Mouse (Mus musculus) heart, adult 2 months (tissue): ENCODE results near the gene Brca2. TPM values are rescaled to one million over a fixed set of nuclear protein-coding genes. Genes with fewer than 3 reads are reported as not detected.

Experiments
- DNase-seq, 2 experiments: peaks; one replicate each; pipeline ENCODE4 v3.0.0; 2021
- H3K27ac ChIP-seq: fragments of 200-600 bp; 2 replicates; pipeline ENCODE4 v1.8.1; 2022
- H3K27me3 ChIP-seq: fragments of 200-500 bp; 2 replicates; pipeline ENCODE4 v1.6.1; 2012; ENCODE audit warnings: mild to moderate bottlenecking, low read length, inconsistent platforms, mixed read lengths; ENCODE audit not compliant: control insufficient read depth, insufficient read depth
- H3K36me3 ChIP-seq: fragments of 200-500 bp; 2 replicates; pipeline ENCODE4 v1.6.1; 2012; ENCODE audit warnings: low read length, inconsistent platforms; ENCODE audit not compliant: control insufficient read depth, insufficient read depth
- H3K4me1 ChIP-seq: fragments of 200-500 bp; 2 replicates; pipeline ENCODE4 v1.6.1; 2011; ENCODE audit warnings: low read length; ENCODE audit not compliant: control insufficient read depth, insufficient read depth
- H3K4me3 ChIP-seq: fragments of 200-600 bp; 2 replicates; pipeline ENCODE4 v1.8.1; 2022
- H3K79me2 ChIP-seq: fragments of 200-500 bp; replicated peaks from 2 replicates; pipeline ENCODE4 v1.6.1; 2012; ENCODE audit warnings: mild to moderate bottlenecking, inconsistent platforms, low read length, moderate library complexity, mixed read lengths; ENCODE audit not compliant: control insufficient read depth, insufficient read depth
- H3K9ac ChIP-seq: fragments of 200-500 bp; 2 replicates; pipeline ENCODE4 v1.6.1; 2012; ENCODE audit warnings: low read depth, mild to moderate bottlenecking, control low read depth, inconsistent platforms, low read length, mixed read lengths
- CTCF ChIP-seq: fragments of 200-600 bp; IDR thresholded peaks from 2 replicates; pipeline ENCODE4 v1.8.1; 2022; ENCODE audit warnings: antibody characterized with exemption, mild to moderate bottlenecking, moderate library complexity
- EP300 ChIP-seq: fragments of 200-500 bp; IDR thresholded peaks from 2 replicates; pipeline ENCODE4 v1.6.1; 2011; ENCODE audit warnings: low read depth, low read length, control low read depth; ENCODE audit not compliant: insufficient read depth
- POLR2A ChIP-seq: fragments of 200-500 bp; IDR thresholded peaks from 2 replicates; pipeline ENCODE4 v1.6.1; 2011; ENCODE audit warnings: mild to moderate bottlenecking, low read depth, low read length, control low read depth; ENCODE audit not compliant: insufficient read depth
- WGBS: fragments of 180-500 bp; shearing (Covaris S2); methylation state at CpG from one replicate; pipeline ENCODE4 v1.1.7; 2018; 5-methylcytosine and 5-hydroxymethylcytosine counted together
- intact Hi-C: fragments of 180-260 bp; cut with DNase I; formaldehyde crosslinking; loops from one replicate; pipeline ENCODE4 v1.15.1; 2025
- polyA plus RNA-seq: library from polyadenylated mRNA; depleted of rRNA; stranded (reverse); fragments of >200 nt; gene quantifications from 2 replicates; pipeline ENCODE4 v1.2.3, GENCODE M21; 2012
- total RNA-seq, 2 experiments: library from RNA; stranded (reverse); gene quantifications; 2 replicates each; pipeline ENCODE4 v1.2.3; 2021

Brca2 gene
- total and polyA plus RNA-seq, 3 experiments, result 1.1 to 2.0 (median 1.6) TPM

GRCm38 (mm10) chr5:150606131-150606530 is 83.7 kb downstream of the Brca2 start:
- no peak for TF ChIP-seq CTCF
- no peak for TF ChIP-seq EP300
- no peak for TF ChIP-seq POLR2A
- Histone ChIP-seq H3K79me2 (no peaks in the 10 kb centered on the region), H3K9ac (no peak overlapping the region), H3K36me3 (no peaks in the 10 kb centered on the region), H3K27me3 (no peaks in the 10 kb centered on the region), H3K4me1 (no peaks in the 10 kb centered on the region), H3K4me3 (no peak overlapping the region), H3K27ac (no peak overlapping the region)
- WGBS, result over 99% methylated on average over 6 of the region's 6 CpGs
- intact Hi-C loops, result no loop called here
- no peak for DNase-seq

GRCm38 (mm10) chr5:150607631-150608030 is 85.2 kb downstream of the Brca2 start:
- no peak overlapping the region for H3K9ac ChIP-seq
- H3K79me2 ChIP-seq, result no peaks in the 10 kb centered on the region
- no peak overlapping the region for H3K27ac ChIP-seq
- no peaks in the 10 kb centered on the region for H3K27me3 ChIP-seq
- DNase-seq, result no peak
- no peaks in the 10 kb centered on the region for H3K36me3 ChIP-seq
- WGBS, result 94% methylated on average over 8 of the region's 8 CpGs
- no peak overlapping the region for H3K4me3 ChIP-seq
- TF ChIP-seq POLR2A (no peak), CTCF (no peak), EP300 (no peak)
- peaks cover 3% of the 10 kb centered on the region for H3K4me1 ChIP-seq
- intact Hi-C loops, result no loop called here

- H3K36me3 ChIP-seq, result no peaks in the 10 kb centered on the region
- no peak overlapping the region for H3K4me3 ChIP-seq
- intact Hi-C loops, result no loop called here
- TF ChIP-seq POLR2A (no peak), CTCF (no peak), EP300 (no peak)
- no peak overlapping the region for H3K27ac ChIP-seq
- H3K27me3 ChIP-seq, result no peaks in the 10 kb centered on the region
- H3K9ac ChIP-seq, result no peak overlapping the region
- H3K4me1 ChIP-seq, result peaks cover 3% of the 10 kb centered on the region
- no peaks in the 10 kb centered on the region for H3K79me2 ChIP-seq
- no peak for DNase-seq
- 39% methylated on average over 1 of the region's 1 CpGs for WGBS
These were observed 88.7 kb downstream of the Brca2 start for GRCm38 (mm10) chr5:150611136-150611535.

GRCm38 (mm10) chr5:150611697-150612096 is 89.3 kb downstream of the Brca2 start:
- H3K27me3 ChIP-seq, result no peaks in the 10 kb centered on the region
- peaks cover 3% of the 10 kb centered on the region for H3K4me1 ChIP-seq
- WGBS, result 42% methylated on average over 12 of the region's 12 CpGs
- no peak overlapping the region for H3K9ac ChIP-seq
- no peak overlapping the region for H3K27ac ChIP-seq
- H3K36me3 ChIP-seq, result no peaks in the 10 kb centered on the region
- H3K79me2 ChIP-seq, result no peaks in the 10 kb centered on the region
- TF ChIP-seq POLR2A (no peak), EP300 (no peak), CTCF (no peak)
- intact Hi-C loops, result no loop called here
- no peak for DNase-seq
- no peak overlapping the region for H3K4me3 ChIP-seq

- Histone ChIP-seq H3K27me3 (no peaks in the 10 kb centered on the region), H3K27ac (no peak overlapping the region), H3K79me2 (no peaks in the 10 kb centered on the region), H3K36me3 (no peaks in the 10 kb centered on the region), H3K4me3 (no peak overlapping the region), H3K9ac (no peak overlapping the region), H3K4me1 (peaks cover 3% of the 10 kb centered on the region)
- WGBS, result 48% methylated on average over 2 of the region's 2 CpGs
- TF ChIP-seq CTCF (no peak), POLR2A (no peak), EP300 (no peak)
- intact Hi-C loops, result no loop called here
- no peak for DNase-seq
These were observed 91.6 kb downstream of the Brca2 start for GRCm38 (mm10) chr5:150614054-150614453.

GRCm38 (mm10) chr5:150616216-150616615 is 93.8 kb downstream of the Brca2 start:
- Histone ChIP-seq H3K79me2 (no peaks in the 10 kb centered on the region), H3K27me3 (no peaks in the 10 kb centered on the region), H3K9ac (no peak overlapping the region), H3K27ac (no peak overlapping the region), H3K4me1 (peaks cover 3% of the 10 kb centered on the region), H3K4me3 (no peak overlapping the region), H3K36me3 (no peaks in the 10 kb centered on the region)
- DNase-seq, result no peak
- WGBS, result 94% methylated on average over 2 of the region's 2 CpGs
- intact Hi-C loops, result no loop called here
- TF ChIP-seq POLR2A, result no peak
- TF ChIP-seq EP300, result no peak
- TF ChIP-seq CTCF, result no peak
